Mouse (Mus musculus) layer of hippocampus, adult 8-10 months (tissue): ENCODE measurements around the gene Map4k4. TPM values are rescaled to one million over a fixed set of nuclear protein-coding genes. Genes with fewer than 3 reads are reported as not detected.

Experiments
- DNase-seq, 2 experiments: peaks; one replicate each; pipeline ENCODE4 v3.0.0; 2022; ENCODE audit warnings: low spot score in 2 of 2
- total RNA-seq, 4 experiments: library from RNA; stranded (reverse); gene quantifications; 2 replicates each; pipeline ENCODE4 v1.2.4; 2022

The Map4k4 gene
- total RNA-seq, 4 experiments from 2014 or later, result 127 to 159 (median 152) TPM

DNA sequence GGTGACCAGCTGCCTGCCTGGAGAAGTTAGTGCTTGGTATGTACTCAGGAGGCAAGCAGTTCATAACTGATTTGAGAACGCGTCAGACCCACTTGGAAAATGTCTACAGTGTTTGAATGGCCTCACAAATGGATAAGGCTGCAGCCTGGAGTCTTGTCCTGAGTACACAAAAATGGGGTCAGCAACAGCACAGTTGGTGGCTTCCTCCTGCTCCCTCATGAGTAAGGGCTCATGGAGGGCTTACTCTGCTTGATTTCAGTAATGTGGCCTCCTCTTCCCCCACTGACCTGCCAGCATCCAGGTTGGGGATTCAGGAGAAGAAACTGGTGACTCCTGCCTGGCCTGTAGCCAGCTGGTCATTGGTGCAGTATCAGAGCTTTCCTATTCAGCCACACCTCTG is 130.9 kb downstream of the Map4k4 start:
- DNase-seq, result no peak

DNA sequence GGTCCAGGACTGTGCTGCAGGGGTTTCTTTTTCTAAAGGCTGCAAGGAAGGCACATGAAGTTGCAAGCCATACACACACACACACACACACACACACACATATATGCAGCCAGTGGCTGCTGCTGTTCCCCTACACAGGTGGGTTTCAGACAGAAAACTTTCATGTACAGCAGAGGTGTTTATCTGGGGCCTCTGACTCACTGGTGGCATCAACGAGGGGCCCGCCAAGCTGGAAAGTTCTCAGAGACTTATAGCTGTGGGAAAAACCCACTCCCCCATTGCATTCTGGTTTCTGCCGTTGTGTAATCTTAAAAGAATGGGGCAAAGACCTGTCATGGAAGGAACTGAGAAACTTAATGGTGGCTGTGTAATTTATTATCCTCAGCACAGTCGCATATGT is 132.6 kb downstream of the Map4k4 start:
- no peak for DNase-seq

DNA sequence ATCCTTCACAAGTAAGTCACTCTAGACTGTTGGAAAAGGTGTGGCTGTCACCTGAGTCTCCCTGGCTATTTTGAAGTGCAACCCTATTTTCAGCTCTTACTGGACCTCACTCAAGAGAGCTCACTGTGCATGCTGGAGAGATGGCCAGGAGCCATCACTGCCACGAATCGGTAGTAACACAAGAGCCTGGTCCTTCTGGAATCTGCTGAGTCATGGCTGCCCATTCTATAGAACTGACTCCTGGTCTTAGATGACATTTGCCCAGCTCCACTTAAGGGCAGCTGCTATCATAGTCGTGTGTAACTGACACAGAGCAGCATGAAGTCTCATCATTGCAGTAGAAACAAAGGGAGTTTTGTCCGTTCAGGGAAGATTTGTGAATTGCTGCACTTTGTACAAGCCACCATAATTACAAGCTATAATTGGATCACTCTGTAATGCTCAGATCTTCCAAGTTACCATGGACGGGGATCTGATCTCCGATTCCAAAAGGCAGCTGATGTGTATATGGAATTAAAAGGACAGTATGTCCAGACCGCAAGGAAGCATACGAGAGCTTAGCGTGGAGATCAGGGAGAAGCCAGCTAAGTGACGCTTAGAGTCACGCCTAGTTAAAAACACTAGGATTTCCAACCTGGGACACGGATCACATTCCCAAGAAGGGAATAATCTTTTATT is 133.2 kb downstream of the Map4k4 start:
- no peak for DNase-seq

DNA sequence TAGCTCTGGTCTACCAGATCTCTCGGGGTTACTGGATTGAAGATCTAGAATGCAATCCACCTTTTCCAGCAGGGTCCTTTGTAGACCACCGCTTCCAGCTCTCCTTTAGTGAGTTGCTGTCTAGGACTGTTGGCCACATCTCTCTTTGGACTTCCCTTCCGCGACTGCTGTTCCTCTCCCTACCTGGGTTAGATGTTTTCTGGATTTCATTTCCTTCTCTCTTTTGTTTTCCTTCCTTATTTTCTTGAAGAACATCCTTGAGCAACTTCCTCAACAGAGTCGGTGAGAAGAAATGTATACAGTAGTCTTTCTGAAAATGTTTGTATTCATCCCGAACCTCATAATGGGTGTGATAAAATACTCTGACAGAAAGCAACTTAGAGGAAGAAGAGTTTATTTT is 137.1 kb downstream of the Map4k4 start:
- no peak for DNase-seq

DNA sequence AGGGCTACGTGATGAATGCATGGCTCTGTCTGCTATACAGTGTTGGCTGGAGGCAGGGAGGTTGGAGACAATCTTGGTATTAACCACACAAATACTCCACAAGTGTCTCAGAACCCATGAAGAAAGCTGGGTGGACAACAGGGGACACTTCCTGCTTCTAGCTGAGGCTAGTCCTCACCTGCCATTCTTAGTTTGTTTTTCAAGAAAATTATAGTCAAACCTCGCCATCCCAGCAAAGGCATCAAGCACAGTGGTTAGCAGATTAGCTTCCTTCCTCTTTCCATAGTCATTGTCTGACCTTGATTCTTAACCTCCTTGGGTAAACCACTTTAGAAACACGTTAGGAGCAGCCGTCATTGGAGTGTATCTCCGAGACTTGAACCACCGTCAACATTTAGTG is 145.0 kb downstream of the Map4k4 start:
- no peak for DNase-seq

DNA sequence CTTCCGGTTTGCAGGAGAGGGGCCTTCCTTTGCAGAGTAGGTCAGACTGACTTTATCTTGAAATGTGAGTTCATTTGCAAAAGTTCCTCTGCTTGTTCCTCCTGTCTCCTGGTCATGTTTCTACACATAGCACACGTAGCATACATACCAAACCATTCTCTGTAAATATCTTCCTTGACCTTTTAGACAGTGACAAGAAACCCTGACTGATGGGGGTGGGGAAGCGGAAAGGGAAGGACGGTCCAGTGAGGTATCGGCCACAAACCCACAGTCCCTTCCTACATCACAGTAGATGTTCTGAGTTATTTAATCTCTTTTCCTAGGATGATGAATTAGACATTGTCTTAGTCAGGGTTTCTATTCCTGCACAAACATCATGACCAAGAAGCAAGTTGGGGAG is 145.9 kb downstream of the Map4k4 start:
- no peak for DNase-seq

DNA sequence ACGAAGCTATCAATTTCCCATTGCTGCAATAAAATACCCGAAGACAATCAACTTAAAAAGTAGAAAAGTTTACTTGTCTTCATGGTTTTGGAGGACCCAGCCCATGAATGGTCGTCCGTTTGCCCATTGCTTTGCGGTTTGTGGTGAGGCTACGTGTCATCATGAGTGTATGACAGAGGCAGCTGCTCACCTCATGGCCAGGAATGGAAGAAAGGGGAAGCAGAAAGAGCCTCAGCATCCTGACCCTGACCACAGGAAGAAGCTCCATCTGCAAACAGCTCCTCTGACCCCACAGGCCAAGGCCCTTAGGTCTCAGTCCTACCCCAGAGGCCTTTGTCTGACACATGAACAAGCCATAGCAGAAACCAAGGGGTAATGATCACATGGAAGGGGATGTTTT is 150.4 kb downstream of the Map4k4 start:
- no peak for DNase-seq

DNA sequence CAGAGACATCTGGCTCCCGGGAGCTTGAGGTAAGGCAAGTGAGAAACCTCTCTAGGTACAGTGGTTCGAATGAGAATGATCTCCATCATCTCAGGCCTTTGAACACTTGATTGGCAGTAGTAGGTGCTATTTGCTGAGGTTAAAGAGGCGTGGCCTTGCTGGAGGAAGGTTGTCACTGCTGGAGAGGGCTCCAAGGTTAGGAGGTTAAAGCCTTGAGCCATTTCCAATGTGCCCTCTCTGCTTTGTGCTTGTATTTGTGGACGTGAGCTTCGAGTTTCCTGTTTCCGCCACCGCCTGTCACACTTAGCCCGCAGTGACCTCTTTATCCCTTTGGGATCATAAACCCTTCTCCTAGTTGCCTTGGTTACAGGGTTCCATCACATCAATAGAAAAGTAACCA is 151.4 kb downstream of the Map4k4 start:
- DNase-seq, result no peak

DNA sequence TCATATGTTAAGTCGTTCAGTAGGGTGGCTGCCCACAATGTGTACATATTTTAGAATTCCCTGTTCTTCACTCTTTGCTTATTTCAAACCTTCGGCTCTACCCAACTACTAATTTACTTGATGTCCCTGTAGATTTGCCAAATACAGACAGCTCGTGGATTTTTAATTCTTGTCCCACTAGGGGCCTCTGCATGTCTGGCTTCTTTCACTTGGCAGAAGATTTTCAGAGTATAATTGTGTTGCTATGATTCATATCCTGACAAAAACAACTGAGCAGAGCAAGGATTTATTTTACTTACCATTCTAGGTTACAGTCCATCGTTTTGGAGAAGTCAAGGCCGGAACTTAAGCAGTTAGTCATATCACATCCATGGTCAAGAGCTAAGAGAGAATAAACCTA is 152.4 kb downstream of the Map4k4 start:
- no peak for DNase-seq

DNA sequence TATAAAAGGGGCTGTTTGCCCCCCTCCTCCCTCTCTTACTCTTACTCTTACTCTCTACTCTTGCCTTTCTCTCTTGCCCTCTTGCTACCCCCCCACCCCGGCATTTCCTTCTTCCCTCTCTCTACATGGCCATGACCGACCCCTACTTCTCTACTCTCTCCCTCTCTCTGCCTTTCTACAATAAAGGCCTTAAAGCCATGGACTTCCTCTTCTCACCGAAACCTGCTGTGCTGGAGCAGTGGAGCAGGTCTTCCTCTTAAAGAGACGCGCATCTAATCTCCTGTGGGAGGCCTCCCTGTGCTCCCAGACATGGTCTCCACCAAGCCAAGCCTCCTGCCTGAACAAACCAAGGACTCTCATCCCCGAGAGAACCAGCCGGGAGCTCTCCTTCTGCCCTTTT is 154.3 kb downstream of the Map4k4 start:
- no peak for DNase-seq

DNA sequence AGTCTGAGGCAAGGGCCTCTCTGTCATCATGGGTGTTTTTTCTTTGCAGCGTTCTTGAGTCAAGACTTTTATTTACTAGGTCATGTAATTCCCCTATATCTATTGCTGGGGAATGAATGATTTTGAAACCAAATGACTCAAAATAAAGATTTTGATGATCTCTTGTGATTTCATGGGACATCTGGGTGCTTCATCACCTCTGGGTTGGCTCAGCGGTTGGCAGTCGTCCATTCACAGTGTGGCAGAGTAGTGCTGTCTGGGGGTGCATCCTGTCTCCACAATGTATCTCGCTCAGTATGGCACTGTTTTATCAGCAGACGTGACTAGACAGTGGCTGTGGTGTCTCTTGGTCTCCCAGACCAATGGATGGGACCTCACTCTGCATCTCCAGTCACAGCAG is 155.2 kb downstream of the Map4k4 start:
- DNase-seq, result no peak

DNA sequence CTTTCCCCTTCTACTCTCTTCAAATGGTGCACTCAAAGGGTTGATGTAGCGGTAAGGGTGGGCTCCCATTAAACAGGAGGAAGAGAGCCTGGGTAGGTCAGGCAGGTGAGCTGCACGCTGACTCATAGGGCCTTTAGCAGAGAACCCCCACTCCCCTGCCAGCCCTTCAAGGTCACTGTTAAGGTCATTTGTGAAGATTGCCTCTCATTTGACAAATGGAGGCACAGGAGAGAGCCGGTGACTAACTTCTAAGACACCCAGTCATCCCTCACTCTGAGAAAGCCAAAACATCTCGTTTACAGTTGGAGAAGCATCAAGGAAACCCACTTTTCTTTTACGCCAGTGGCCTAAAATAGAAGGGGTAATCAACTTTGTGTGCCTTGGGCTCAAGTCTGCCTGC is 156.6 kb downstream of the Map4k4 start:
- DNase-seq, result no peak

DNA sequence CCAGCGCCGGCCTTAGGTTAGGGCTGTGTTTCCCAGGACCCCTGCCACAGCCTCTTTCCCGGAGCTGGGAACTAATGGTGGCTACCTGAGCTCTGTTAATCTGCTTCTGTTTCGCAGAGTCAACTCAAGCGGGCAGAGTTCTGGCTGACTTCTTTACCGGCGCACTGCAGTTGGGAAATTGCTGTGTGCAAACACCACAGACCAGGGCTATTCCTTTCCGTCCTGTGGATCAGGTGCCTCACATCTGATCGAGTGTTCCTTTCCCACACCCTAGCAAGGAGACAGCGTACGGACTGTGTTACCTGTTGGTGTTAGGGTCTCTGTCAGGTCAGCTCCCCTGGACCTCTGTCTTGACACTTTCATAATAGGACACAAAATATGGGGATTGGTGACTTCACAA is 157.3 kb downstream of the Map4k4 start:
- DNase-seq, result no peak

DNA sequence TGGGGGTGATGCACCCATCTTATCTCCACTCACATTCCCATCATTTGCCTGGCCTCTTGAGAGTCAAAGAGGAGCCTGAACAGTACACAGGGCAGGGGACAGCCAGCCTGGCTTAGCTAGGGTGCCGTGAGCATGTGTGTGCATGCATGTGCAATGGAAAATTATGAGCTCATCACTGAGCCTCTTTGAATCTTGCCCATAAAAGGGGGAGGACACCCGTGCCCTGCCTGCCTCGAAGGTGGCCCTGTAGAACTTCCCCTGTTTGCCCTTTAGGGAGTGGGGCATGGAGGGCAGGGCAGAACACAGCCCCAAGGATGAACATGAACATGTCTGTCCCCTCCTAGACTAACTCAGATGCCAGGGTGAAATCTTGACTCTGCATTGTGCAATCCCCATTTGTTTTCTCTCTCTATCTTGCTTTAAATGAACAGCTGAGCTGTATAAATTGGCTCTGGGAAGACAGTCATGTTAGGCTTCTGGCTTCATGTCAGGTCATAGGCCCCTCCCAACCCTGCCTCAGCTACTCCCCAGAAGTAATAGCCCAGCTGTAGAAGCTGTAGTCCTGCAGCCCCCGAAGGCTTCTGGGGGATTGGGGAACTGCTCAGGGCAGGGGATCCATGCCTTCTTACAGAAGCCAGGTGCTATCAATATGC is 158.5 kb downstream of the Map4k4 start:
- no peak for DNase-seq

DNA sequence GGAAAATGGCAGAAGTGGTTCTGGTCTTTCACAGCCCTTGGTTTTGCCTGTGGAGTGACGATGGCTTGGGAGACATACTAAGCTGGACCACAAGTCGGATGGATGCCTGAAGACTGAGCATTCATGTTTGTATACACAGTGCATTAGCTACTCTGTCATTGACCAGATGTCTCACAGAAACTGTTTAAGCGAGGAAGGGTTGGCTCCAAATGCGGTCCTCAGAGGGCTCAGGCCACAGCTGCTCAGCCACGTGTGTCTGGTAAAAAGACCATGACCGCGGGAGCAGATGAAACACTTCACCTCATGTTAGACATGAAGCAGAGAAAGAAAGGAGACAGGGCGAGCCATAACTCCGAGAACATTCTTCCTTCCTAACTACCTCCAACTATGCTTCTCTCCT is 160.6 kb downstream of the Map4k4 start:
- no peak for DNase-seq

DNA sequence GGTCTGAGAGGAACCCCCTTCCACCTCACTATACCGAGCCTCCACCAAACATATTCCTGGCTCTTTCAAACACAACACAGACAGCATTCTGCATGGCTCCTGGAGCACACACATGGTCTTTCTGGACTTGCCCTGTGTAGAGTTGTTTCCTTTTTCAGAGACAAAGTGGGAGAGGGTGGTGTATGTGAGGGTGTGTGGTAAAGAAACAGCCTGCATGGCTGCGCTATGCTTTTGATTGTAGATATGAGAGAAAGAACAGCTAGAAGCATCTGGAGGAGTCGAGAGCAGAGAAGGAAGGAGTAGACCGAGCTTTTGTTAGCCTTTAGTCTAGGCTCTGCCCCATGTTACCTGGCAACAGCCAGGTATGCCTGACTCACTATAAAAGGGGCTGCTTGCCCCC is 162.7 kb downstream of the Map4k4 start:
- no peak for DNase-seq

DNA sequence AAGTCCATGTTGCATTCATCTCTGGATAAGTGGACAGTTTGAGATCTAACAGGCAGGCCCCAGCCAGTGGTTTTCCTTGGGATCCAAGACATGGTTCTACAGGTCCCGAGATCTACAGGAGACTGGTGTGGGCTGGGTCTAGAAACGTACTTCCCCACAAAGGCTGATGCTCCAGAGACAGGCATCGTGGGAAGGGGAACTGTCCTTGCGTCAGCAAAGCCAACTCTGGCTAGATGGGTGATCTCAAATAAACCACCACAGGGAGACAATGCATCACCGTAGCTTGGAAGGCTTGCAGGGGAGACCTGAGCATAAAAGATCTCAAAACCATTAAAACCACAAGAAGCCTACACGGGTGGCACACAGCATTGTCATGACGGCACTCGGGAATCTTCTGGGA is 163.8 kb downstream of the Map4k4 start:
- DNase-seq, result no peak

DNA sequence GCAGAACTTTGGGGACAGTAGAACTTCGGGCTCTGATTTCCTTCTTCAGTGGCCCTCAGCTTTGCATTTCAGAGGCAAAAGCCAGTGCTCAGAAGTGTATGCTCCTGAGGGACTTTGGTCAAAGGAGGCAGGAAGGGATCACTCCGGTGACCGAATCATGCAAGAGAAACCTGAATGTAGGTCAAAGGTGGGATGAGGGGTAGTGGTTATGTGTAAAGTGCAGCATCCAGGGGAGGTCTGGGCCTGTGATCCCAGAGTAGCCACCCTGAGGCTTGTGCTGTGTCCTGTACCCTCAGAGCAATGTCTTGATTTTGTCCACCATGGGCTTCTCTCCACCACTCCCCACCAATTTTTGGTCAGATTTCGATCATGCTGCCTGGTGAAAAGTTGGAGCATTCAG is 171.8 kb downstream of the Map4k4 start:
- no peak for DNase-seq

DNA sequence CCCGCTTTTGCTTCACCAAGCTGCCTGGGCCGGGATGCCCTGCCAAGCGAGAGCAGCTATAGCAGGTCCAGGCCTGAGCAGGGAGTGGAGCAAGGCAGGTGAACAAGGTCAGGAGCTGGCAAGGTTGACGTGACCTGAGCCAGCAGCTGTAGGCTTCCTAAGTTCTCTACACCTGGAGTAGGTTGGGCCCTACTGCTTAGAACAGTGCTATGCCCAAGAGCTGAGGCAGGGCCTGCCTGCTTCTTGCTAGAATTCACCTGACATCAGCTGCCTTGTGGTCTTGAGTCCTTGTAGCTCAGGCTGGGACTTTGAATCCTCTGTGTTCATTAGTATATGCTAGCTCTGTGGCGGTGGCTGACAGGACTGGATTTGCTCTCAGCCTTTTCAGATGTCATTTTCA is 173.1 kb downstream of the Map4k4 start, which contains the start of gene Il1r2:
TSS of gene Il1r2 (plus strand) at position 301 of the 400 bp plus-strand sequence.
- no peak for DNase-seq
